Mouse (Mus musculus): Measurements from ENCODE around the gene A4gnt. TPM values are rescaled to one million over a fixed set of nuclear protein-coding genes. Genes with fewer than 3 reads are reported as not detected.
"Not testable (repeated sequence)": the region's sequence is repeated elsewhere in the genome, so short reads cannot be mapped to it uniquely, and the experiment has no call there.

The A4gnt gene
- total RNA-seq (2021), result not detected
- long read RNA-seq, experiment 1, result 0 reads
- long read RNA-seq, experiment 2, result 0 reads

GRCm38 (mm10) chr9:99612202-99612601, at the start of gene A4gnt:
A4gnt (plus strand) TSS chr9:99612502.
- no peak for DNase-seq
- intact Hi-C loops (cut with DNase I), result no loop called here

DNA sequence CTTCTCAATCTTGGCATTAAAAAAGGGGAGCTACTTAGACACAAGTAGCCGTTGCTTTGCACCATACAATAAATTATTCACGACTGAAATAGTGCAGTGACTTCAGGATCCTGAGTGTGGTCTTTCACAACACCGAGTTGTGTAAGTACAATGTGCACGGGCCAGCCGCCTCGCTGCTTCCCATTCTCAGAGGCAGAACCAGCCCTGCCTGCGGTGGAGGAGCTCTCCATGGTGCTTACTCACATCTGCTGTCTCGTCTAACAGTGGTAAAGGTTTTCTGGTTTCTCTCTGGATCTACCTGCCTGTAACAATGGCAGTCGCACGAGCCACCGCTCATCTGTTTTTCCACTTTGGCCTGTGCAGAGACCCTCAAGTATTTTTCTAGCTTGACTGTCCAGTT, 48.6 kb upstream of the A4gnt start:
- peak; percentile 65 to 78 for DNase-seq
- intact Hi-C loops (cut with DNase I), result no loop called here

DNA sequence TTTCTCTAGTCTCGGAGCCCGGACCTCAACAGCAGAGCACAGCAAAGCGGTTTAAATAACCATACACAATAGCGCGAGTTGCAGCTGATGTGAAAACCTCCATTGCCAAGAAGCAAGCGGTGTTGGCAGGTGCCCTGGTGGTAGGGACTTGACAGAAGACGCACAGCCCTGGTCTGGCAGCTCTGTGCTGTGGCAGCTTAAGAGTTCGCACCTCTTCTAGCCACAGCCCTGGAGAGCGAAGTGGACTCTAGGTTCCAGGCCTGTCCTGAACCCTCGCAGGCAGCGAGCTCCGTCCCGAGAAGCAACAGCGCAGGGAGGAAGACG, 44.3 kb upstream of the A4gnt start:
- intact Hi-C loops (cut with DNase I), result no loop called here
- DNase-seq, result no peak

DNA sequence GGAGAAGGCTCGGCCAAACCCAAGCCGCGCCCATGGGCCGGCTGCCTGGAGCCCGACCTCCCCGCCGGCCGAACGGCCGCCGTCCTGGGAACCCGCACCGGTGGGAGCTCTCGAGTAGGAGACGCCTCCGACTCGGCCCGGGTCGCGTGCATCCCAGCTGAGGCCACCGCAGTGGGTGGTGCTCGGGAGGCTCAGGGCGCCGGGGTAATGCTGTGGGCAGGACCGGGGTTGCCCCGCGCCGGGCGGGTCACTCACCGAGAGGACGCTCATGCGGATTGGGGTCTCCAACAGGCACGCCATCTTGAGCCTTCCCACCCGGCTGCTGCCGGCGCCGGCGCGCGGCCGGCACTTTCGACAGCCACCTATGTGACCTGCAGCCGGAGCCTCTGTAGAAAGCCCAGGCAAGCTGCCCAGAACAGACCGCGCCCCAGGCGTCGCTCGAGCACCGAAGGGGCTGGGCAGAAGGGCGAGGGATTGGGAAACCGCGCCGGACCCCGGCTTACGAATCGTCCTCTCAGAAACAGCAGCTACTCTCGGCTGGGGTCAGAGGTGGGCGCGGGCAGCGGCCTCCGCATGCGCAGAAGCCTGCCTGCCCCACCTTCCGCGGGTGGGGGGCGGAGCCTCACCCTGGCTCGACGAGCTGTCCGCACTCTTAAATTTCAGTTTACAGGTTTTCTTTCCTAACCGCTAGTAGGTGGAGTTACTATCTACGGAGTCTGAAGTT, 43.8 kb upstream of the A4gnt start, which contains the start of gene Armc8:
Gene Armc8, minus strand, starts transcription at position 553 of the 724 bp plus-strand sequence.
- DNase-seq, result peak; percentile 94
- intact Hi-C loops (cut with DNase I), result no loop called here

DNA sequence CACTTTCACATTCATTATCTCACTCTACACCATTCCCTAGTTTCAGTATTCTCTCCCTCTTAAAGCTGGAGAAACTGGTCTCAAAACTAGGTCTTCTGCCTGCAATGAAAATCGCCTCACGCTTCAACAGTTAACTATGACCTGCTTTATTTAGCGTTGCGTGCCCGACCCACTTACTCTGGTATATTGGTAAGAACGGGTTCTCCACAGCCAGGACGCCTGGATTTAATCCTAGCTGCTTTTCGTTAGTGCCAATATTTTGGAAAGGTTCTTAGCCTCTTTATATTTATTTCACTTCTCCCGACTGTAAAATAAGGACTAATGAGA, 43.3 kb upstream of the A4gnt start:
- intact Hi-C loops (cut with DNase I), result no loop called here
- no peak for DNase-seq

DNA sequence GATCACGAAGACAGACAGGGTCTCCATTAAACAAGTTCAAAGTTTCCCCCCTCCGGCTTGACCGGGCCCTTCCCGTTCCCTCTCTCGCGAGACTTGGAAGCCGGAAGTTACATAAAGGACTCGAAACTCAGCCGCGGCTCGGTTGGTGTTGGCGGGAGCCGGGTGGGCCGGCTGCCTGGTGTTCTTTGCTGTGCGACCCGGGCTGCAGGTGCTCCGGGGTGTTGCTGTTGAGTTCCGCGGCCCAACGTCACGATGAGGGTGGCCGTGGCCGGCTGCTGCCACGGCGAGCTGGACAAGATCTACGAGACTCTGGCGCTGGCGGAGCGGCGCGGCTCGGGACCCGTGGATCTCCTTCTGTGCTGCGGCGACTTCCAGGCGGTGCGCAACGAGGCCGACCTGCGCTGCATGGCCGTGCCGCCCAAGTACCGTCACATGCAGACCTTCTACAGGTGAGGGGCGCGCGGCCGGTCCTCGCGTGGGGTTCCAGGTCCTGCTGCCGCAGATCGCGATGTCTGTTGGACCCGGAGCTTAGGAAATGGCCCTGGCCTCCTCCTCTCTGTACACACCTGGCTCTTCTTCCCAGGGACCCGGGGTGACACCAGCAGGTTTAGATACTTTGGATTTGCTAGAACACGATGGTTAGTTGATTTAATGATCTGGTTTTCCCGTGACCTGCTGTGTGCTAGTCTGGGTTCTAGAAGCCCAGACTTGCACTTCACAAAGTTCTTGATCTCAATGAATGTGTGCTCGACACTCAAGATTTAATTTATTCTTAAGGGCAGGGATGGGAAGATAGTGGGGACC, 36.4 kb upstream of the A4gnt start, which contains the start of gene Dbr1:
Gene Dbr1, plus strand, starts transcription at position 123 of the 804 bp plus-strand sequence.
- intact Hi-C loops (cut with DNase I), result loop anchor here (10.0 kb wide), 1 partner anchor 591 kb away; the partner anchor contains the start of gene Faim
- peak; percentile 90 to 95 for DNase-seq

- peak in 1 of 2 experiments; percentile 40 for DNase-seq
- intact Hi-C loops (cut with DNase I), result loop anchor here (5.0 kb wide), 2 partner anchors 38 to 123 kb away; no protein-coding TSS in a partner anchor
Measured at GRCm38 (mm10) chr9:99580655-99581054, 31.6 kb upstream of the A4gnt start.

DNA sequence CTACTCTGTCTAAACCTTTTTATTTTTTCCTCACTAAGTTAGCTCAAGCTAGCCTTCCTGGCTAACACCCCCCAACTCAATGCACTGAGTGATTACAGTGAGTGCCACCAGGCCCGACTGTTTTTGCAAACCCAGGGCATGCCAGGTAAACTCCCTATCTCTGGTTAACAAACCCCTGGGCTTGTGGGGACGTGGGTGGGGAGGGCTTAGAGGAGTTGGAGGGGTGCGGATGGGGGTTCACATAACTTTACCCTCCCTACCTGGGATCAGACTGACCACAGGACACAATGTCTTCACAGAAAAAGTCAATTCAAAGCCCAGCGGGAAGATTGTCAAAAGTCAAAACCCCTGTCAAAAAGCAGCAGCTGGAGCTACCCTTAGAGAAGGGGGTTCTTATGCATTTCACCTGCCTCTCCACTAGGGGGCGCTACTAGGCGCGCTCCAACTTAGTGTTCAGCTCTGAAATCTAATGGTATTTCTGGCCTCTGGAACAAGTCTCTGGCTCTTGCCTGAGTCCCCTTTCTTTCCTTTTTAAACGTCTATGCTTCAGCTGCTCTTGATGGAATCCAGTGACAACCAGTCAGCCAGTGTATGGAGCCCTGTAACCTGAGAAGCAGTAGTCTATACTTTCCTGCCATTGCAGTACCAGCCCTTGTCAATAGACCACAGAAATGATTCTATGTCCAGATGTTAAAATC, 24.6 kb upstream of the A4gnt start:
- intact Hi-C loops (cut with DNase I), result loop anchor here (2.0 kb wide), 1 partner anchor 75 kb away; no protein-coding TSS in a partner anchor
- DNase-seq, result peak; percentile 71 to 78

DNA sequence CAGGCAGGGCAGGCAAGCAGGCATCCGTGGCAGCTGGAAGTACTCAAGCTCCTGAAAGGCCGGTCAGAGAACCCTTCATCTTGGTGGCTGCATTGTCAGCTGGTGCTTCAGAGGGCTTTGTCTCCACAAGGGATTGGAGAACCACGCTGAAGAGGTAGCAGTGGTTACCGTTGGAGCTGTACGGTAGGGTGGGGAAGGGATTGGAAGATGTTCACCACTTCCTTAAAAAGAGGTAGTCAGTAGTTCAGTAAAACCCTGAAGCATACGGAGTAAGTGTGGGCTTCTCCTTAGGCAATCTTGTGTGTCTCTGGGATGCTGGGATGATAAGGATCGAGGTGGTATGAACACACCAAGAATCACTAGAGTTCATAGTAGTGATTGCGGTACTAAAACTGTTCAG, 21.2 kb upstream of the A4gnt start:
- intact Hi-C loops (cut with DNase I), result no loop called here
- no peak for DNase-seq

- intact Hi-C loops (cut with DNase I); DNase-seq: not testable (repeated sequence)
Measured at GRCm38 (mm10) chr9:99599127-99599526, 13.2 kb upstream of the A4gnt start.

DNA sequence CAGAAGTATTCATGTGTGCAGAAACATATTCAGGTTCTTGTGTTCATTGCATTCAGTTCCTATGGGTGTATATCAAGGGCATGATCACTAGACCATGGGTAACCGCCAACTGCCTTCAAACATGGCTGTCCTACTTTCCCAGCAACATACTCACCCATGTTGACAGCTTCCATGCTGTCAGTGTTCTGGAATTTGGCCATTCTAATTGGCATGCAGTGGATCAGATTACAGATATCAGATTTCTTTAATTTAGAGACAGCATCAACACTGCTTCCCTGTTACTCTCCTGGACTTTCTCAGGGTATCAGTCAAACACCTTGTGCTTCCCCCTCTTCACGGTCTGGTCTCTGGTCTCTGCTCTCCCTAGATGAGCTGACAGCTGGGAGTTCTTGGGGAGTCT, 8.7 kb upstream of the A4gnt start:
- DNase-seq, result no peak
- intact Hi-C loops (cut with DNase I), result no loop called here

GRCm38 (mm10) chr9:99619688-99620087, 7.4 kb downstream of the A4gnt start:
- DNase-seq, result no peak
- intact Hi-C loops (cut with DNase I), result no loop called here

GRCm38 (mm10) chr9:99620196-99620595, 7.9 kb downstream of the A4gnt start:
- DNase-seq, result no peak
- intact Hi-C loops (cut with DNase I), result no loop called here

DNA sequence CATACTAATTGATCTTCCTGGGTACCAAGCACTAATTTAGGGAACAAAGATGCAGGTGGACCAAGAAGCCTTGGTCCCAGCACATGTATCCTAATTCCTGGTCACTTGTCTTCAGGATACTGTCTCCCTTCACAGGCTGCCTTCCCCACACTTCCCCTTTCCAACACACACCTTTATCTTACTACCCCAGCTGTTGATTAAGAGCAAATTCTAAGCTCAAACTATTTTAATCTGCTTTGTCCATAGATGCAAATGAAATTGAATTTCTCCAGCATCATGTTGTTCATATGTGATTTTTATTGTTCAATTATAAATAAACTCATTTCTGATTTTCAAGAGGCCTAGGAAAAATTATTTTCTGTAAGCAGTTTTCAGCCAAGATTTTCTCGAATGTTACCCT, 9.7 kb downstream of the A4gnt start:
- intact Hi-C loops (cut with DNase I), result no loop called here
- DNase-seq, result no peak

DNA sequence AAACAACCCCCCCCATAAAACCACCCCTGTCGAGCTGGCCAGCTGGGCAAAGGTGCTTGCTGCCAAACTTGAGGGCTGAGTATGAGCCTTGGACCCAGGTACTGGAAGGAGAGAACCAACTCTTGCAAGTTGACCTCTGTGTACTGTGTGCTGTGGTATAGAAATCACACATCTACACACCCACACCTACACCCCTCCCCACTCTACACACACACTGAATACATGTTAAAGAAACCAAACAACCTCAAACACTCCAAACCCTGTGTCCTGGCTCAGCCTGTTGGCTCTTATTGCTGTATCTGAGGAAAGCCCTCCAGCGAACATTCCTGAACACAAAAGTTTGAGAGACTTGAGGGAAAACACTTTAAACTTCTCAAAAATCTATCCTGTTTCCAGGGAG, 10.7 kb downstream of the A4gnt start:
- DNase-seq, result no peak
- intact Hi-C loops (cut with DNase I), result no loop called here

GRCm38 (mm10) chr9:99624117-99624516, 11.8 kb downstream of the A4gnt start:
- peak in 1 of 2 experiments; percentile 9 for DNase-seq
- intact Hi-C loops (cut with DNase I), result no loop called here

GRCm38 (mm10) chr9:99628581-99628980, 16.3 kb downstream of the A4gnt start:
- intact Hi-C loops (cut with DNase I), result no loop called here
- no peak for DNase-seq

DNA sequence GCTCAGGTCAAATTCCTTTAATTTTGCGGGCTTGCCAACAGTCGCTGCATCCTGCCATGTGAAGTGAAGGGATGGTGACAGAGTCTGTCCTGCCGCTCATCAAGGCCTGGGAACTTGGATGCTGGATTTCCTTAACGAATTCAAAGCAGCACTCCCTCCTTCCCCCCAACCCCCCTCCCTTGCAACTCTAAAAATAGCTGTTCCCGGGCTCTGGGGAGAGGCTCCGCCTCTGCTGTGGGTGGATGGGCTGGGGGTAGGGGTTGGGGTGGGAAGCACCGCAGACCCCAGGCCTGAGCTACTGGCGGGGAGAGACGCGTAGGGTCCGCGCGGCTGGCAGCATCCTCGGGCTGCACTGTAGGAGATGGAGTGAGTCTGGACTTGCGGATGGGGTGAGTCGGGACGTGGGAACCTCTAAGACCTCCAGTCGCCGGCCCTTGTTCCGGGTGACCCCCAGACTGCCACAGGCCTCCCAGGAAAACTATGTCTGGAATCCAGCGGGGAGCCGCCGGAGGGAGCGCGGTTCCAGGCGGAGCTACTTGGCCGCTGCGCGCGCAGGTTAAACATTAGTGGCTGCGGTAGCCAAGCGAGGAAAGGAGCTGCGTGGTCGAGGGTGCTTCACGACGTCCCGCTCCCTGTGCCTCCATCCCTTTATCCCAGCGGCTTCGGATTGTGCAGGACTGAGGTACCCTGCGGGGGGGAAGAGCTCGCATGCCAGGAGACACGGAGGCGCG, 17.1 kb downstream of the A4gnt start, which contains the start of gene Dzip1l:
Gene Dzip1l, plus strand, starts transcription at position 216 of the 731 bp plus-strand sequence.
- peak; percentile 68 to 76 for DNase-seq
- intact Hi-C loops (cut with DNase I), result no loop called here

GRCm38 (mm10) chr9:99630071-99630470, 17.8 kb downstream of the A4gnt start:
- intact Hi-C loops (cut with DNase I), result no loop called here
- DNase-seq, result no peak

- intact Hi-C loops (cut with DNase I), result no loop called here
- DNase-seq, result no peak
Measured at GRCm38 (mm10) chr9:99630528-99631125, 18.3 kb downstream of the A4gnt start.

All from heart, postnatal 14 days (tissue).